Mouse (Mus musculus) testis, adult 2 months (tissue): ENCODE results near the gene Usp7.

Source experiments
- CTCF ChIP-seq: fragments of 200-500 bp; IDR thresholded peaks from 2 replicates; pipeline ENCODE4 v1.5.1; 2012; ENCODE audit warnings: low read depth, mild to moderate bottlenecking, inconsistent platforms, low read length, moderate library complexity; ENCODE audit not compliant: control insufficient read depth, insufficient read depth, insufficient replicate concordance
- POLR2A ChIP-seq: fragments of 200-500 bp; IDR thresholded peaks from 2 replicates; pipeline ENCODE4 v1.6.1; 2012; ENCODE audit warnings: low read depth, mild to moderate bottlenecking, inconsistent platforms, low read length, moderate library complexity; ENCODE audit not compliant: control insufficient read depth

- no peak for TF ChIP-seq POLR2A
- no peak for TF ChIP-seq CTCF
Observed at GRCm38 (mm10) chr16:8685087-8685486, 107.0 kb downstream of the Usp7 start.
